Mouse (Mus musculus) adrenal gland, adult 10 weeks (tissue): ENCODE results near the gene Gm14327. TPM values are rescaled to one million over a fixed set of nuclear protein-coding genes. Genes with fewer than 3 reads are reported as not detected.

Experiments
- polyA plus RNA-seq: library from polyadenylated mRNA; stranded (reverse); fragments of 350-450 nt; fragmentation: Illumina TruSeq; extraction: RNeasy Lipid Tissue Mini Kit (QIAGEN cat#74804); gene quantifications from one replicate; pipeline ENCODE4 v1.2.3, GENCODE M21; 2014; ENCODE audit warnings: low read depth, low replicate concordance

Gm14327 gene
- 12.1 TPM for polyA plus RNA-seq

DNA sequence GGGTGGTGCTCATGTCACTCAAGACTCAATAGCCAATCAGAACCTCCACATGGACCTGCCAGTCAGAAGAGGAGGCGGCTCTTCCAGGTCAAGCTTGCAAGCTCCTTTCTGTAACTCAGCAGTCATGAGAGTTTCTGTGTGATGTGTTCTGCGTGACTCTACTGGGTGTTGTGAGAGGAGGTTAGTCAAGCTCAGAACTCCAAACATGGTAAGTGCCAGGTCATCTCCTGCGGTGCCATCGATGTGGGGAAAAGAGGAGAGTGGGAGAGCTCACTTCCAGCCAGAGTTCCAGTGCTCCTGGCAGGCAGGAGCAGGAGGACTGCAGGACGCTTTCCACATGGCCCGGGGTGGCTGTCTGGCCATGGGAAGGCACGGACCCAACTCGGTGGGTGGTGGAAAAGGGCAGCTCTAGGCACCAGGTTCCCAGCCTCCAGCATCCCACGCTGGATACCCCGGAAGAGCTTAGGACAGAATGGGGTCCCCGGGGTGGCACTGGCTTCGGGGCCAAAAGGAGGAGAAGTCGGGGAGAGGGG lies at the start of gene Gm14327:
Gm14327 (plus strand) TSS at position 51 of the 533 bp plus-strand sequence.

DNA sequence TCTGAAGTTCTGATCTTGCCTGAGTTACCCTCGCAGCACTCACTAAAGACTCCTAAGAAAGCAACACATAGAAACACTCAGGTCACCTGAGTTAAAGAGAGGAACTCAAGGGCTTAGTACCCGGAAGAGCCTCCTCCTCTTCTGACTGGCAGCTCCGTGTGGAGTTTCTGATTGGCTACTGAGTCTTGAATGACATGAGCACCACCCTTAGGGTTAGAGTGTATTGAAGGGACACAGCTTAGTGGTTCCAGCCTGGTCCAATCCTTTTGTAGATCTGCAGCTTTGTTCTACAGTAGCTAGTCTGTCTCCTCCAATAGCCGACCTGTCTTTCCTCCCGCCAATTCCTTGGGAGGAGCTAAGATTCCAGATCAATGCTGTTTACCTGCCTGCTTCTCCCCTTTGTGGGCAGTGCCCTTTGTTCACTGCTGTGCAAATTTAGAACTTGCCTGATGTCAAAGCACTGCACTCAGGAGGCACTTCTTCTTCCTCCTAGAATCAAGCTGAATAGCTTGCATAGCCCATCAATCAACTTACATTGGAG lies 28.7 kb downstream of the Gm14327 start, which contains the start of gene Zfp972:
Zfp972 (minus strand) TSS at position 51 of the 541 bp plus-strand sequence.

Other genes starting within 250 kb of the Gm14327 start
- 28.5 TPM for gene Gm14322, start 137.8 kb upstream of the Gm14327 start, polyA plus RNA-seq
- 249 TPM for gene Gm14325, start 56.8 kb upstream of the Gm14327 start, polyA plus RNA-seq
- not detected for gene Zfp972, start 28.5 kb downstream of the Gm14327 start, polyA plus RNA-seq
- gene Gm14326, start 60.2 kb downstream of the Gm14327 start, polyA plus RNA-seq, result 105 TPM
- 96.6 TPM for gene Zfp971, start 126.2 kb downstream of the Gm14327 start, polyA plus RNA-seq
- gene Zfp931, start 181.4 kb downstream of the Gm14327 start, polyA plus RNA-seq, result 151 TPM
- gene Phactr3, start 221.9 kb downstream of the Gm14327 start, polyA plus RNA-seq, result 1.5 TPM